Mouse (Mus musculus) induced T-regulatory cell, adult 2 months (primary cell): ENCODE data around the gene Zc3h14.

Experiments
- DNase-seq: peaks from one replicate; pipeline ENCODE4 v3.0.0-alpha.2; 2012; ENCODE audit warnings: low read depth

The Zc3h14 gene

GRCm38 (mm10) chr12:98737801-98738350 is 8.9 kb upstream of the Zc3h14 start:
- peak; percentile 11 for DNase-seq

- DNase-seq: no peak
Observed at GRCm38 (mm10) chr12:98741011-98741501, 5.7 kb upstream of the Zc3h14 start.

GRCm38 (mm10) chr12:98745626-98746025 is 1.1 kb upstream of the Zc3h14 start:
- no peak for DNase-seq

- peak; percentile 83 for DNase-seq
Observed at GRCm38 (mm10) chr12:98746131-98746530, 633 bp upstream of the Zc3h14 start.

- no peak for DNase-seq
Observed at GRCm38 (mm10) chr12:98747380-98747753, 603 bp downstream of the Zc3h14 start.

- DNase-seq: no peak
Observed at GRCm38 (mm10) chr12:98757636-98758035, 10.9 kb downstream of the Zc3h14 start.

- no peak for DNase-seq
Observed at GRCm38 (mm10) chr12:98759700-98760099, 12.9 kb downstream of the Zc3h14 start.

- DNase-seq: peak; percentile 22
Observed at GRCm38 (mm10) chr12:98766241-98766640, 19.5 kb downstream of the Zc3h14 start.

- DNase-seq: no peak
Observed at GRCm38 (mm10) chr12:98777509-98777908, 30.7 kb downstream of the Zc3h14 start.

- DNase-seq: peak; percentile 26
Observed at GRCm38 (mm10) chr12:98779148-98779547, 32.4 kb downstream of the Zc3h14 start.

- no peak for DNase-seq
Observed at GRCm38 (mm10) chr12:98784251-98784650, 37.5 kb downstream of the Zc3h14 start.

- no peak for DNase-seq
Observed at GRCm38 (mm10) chr12:98795731-98796318, 49.1 kb downstream of the Zc3h14 start.

GRCm38 (mm10) chr12:98800334-98800733 is 53.6 kb downstream of the Zc3h14 start:
- DNase-seq: peak; percentile 18

GRCm38 (mm10) chr12:98802245-98802644 is 55.5 kb downstream of the Zc3h14 start:
- DNase-seq: no peak

GRCm38 (mm10) chr12:98804078-98804748 is 57.4 kb downstream of the Zc3h14 start:
- no peak for DNase-seq

GRCm38 (mm10) chr12:98820781-98821180 is 74.0 kb downstream of the Zc3h14 start:
- no peak for DNase-seq

- DNase-seq: no peak
Observed at GRCm38 (mm10) chr12:98831122-98831521, 84.4 kb downstream of the Zc3h14 start.

- DNase-seq: no peak
Observed at GRCm38 (mm10) chr12:98832929-98833598, 86.3 kb downstream of the Zc3h14 start.

GRCm38 (mm10) chr12:98833901-98834300 is 87.1 kb downstream of the Zc3h14 start:
- no peak for DNase-seq

- DNase-seq: no peak
Observed at GRCm38 (mm10) chr12:98834879-98835278, 88.1 kb downstream of the Zc3h14 start.

GRCm38 (mm10) chr12:98835466-98835865 is 88.7 kb downstream of the Zc3h14 start:
- DNase-seq: no peak
